Mouse (Mus musculus) CH12.LX (cell line): ENCODE data around the gene Dpf3. TPM values are rescaled to one million over a fixed set of nuclear protein-coding genes. Genes with fewer than 3 reads are reported as not detected.

Experiments used
- DNase-seq: peaks from one replicate; pipeline ENCODE4 v3.0.0-alpha.2; 2013; ENCODE audit errors: extremely low read depth
- H3K27ac ChIP-seq: 2 replicates; pipeline ENCODE4 v1.5.1; 2012; ENCODE audit warnings: low read depth, mild to moderate bottlenecking, control low read depth, moderate library complexity; ENCODE audit not compliant: insufficient read depth
- H3K27me3 ChIP-seq: replicated peaks from 2 replicates; pipeline ENCODE3; 2012; ENCODE audit warnings: inconsistent platforms
- H3K36me3 ChIP-seq, 2 experiments: replicated peaks in 1 of 2; 2 replicates each; pipeline versions ENCODE3 to v1.6.1; 2012; ENCODE audit warnings: inconsistent platforms in 1 of 2, low read length in 1 of 2, mild to moderate bottlenecking in 1 of 2, mixed read lengths in 1 of 2, moderate library complexity in 1 of 2; ENCODE audit not compliant: control insufficient read depth in 1 of 2, insufficient read depth in 1 of 2
- H3K4me1 ChIP-seq, 2 experiments: 2 replicates each; pipeline ENCODE4 v1.6.1; 2012; ENCODE audit warnings: inconsistent platforms in 1 of 2, moderate library complexity in 1 of 2; ENCODE audit not compliant: insufficient read depth in 2 of 2, control insufficient read depth in 1 of 2
- H3K4me2 ChIP-seq: 2 replicates; pipeline ENCODE4 v1.6.1; 2012; ENCODE audit warnings: low read depth, mild to moderate bottlenecking, control low read depth; ENCODE audit not compliant: poor library complexity, insufficient read depth, severe bottlenecking
- H3K4me3 ChIP-seq, 3 experiments: fragments of 150-350 bp in 1 of 3; sonication (generic) in 1 of 3; replicated peaks in 1 of 3; 2 replicates each; pipeline versions ENCODE3 to v1.5.1; 2011 to 2012; ENCODE audit warnings: low read depth in 2 of 3, low read length in 2 of 3, mild to moderate bottlenecking in 2 of 3, moderate library complexity in 2 of 3, control low read depth in 1 of 3, improper control_type of control experiment in 1 of 3, inconsistent platforms in 1 of 3, mixed read lengths in 1 of 3; ENCODE audit not compliant: poor library complexity in 1 of 3
- H3K79me2 ChIP-seq: replicated peaks from 2 replicates; pipeline ENCODE4 v1.6.1; 2012; ENCODE audit warnings: mild to moderate bottlenecking, moderate library complexity; ENCODE audit not compliant: control insufficient read depth, poor library complexity, insufficient read depth, severe bottlenecking; ENCODE audit errors: extremely low read depth
- H3K9ac ChIP-seq: 2 replicates; pipeline ENCODE4 v1.6.1; 2012; ENCODE audit warnings: low read depth, mild to moderate bottlenecking, control low read depth, moderate library complexity; ENCODE audit not compliant: insufficient read depth
- H3K9me3 ChIP-seq: replicated peaks from 2 replicates; pipeline ENCODE3; 2012; ENCODE audit warnings: low read length, inconsistent platforms, mixed read lengths
- BHLHE40 ChIP-seq: IDR thresholded peaks from 2 replicates; pipeline ENCODE4 v1.6.1; 2011; ENCODE audit warnings: mild to moderate bottlenecking, low read depth, low read length, improper control_type of control experiment
- CHD1 ChIP-seq: IDR thresholded peaks from 2 replicates; pipeline ENCODE4 v1.6.1; 2012; ENCODE audit warnings: low read depth, low read length, improper control_type of control experiment, inconsistent platforms
- CTCF ChIP-seq, 2 experiments: IDR thresholded peaks in 1 of 2; conservative IDR thresholded peaks in 1 of 2; 2 replicates each; pipeline ENCODE4 v1.5.1; 2011 to 2012; ENCODE audit warnings: low read depth in 2 of 2, low read length in 2 of 2, improper control_type of control experiment in 1 of 2, inconsistent platforms in 1 of 2, mild to moderate bottlenecking in 1 of 2, moderate library complexity in 1 of 2
- ELF1 ChIP-seq: IDR thresholded peaks from 2 replicates; pipeline ENCODE4 v1.6.1; 2014; ENCODE audit warnings: low read depth, mild to moderate bottlenecking, inconsistent platforms, low read length, improper control_type of control experiment
- GABPA ChIP-seq: IDR thresholded peaks from 2 replicates; pipeline ENCODE4 v1.6.1; 2012; ENCODE audit warnings: low read depth, low read length, improper control_type of control experiment, inconsistent platforms; ENCODE audit not compliant: insufficient replicate concordance
- HCFC1 ChIP-seq: IDR thresholded peaks from 2 replicates; pipeline ENCODE4 v1.6.1; 2012; ENCODE audit warnings: low read depth, mild to moderate bottlenecking, inconsistent platforms, low read length, improper control_type of control experiment
- JUN ChIP-seq: IDR thresholded peaks from 2 replicates; pipeline ENCODE4 v1.6.1; 2011; ENCODE audit warnings: low read depth, mild to moderate bottlenecking, low read length, improper control_type of control experiment, moderate library complexity; ENCODE audit not compliant: insufficient read depth
- JUND ChIP-seq: conservative IDR thresholded peaks from 2 replicates; pipeline ENCODE4 v1.6.1; 2011; ENCODE audit warnings: low read depth, low read length, improper control_type of control experiment
- KAT2A ChIP-seq: IDR thresholded peaks from 2 replicates; pipeline ENCODE4 v1.6.1; 2012; ENCODE audit warnings: low read length, improper control_type of control experiment, inconsistent platforms; ENCODE audit not compliant: insufficient replicate concordance
- MAZ ChIP-seq: IDR thresholded peaks from 2 replicates; pipeline ENCODE4 v1.6.1; 2012; ENCODE audit warnings: low read depth, mild to moderate bottlenecking, inconsistent platforms, low read length, improper control_type of control experiment, moderate library complexity
- MEF2A ChIP-seq: IDR thresholded peaks from 2 replicates; pipeline ENCODE4 v1.6.1; 2014; ENCODE audit warnings: low read depth, mild to moderate bottlenecking, inconsistent platforms, low read length, improper control_type of control experiment, borderline replicate concordance
- MXI1 ChIP-seq: IDR thresholded peaks from 2 replicates; pipeline ENCODE4 v1.6.1; 2011; ENCODE audit warnings: mild to moderate bottlenecking, low read depth, low read length, improper control_type of control experiment
- MYC ChIP-seq: IDR thresholded peaks from 2 replicates; pipeline ENCODE4 v1.6.1; 2011; ENCODE audit warnings: low read depth, mild to moderate bottlenecking, improper control_type of control experiment, low read length
- NELFE ChIP-seq: IDR thresholded peaks from 2 replicates; pipeline ENCODE4 v1.6.1; 2011; ENCODE audit warnings: low read depth, low read length, improper control_type of control experiment
- ZC3H11A ChIP-seq: IDR thresholded peaks from 2 replicates; pipeline ENCODE4 v1.6.1; 2012; ENCODE audit warnings: low read depth, mild to moderate bottlenecking, inconsistent platforms, low read length, improper control_type of control experiment
- ZMIZ1 ChIP-seq: IDR thresholded peaks from 2 replicates; pipeline ENCODE4 v1.6.1; 2012; ENCODE audit warnings: low read depth, mild to moderate bottlenecking, inconsistent platforms, low read length, improper control_type of control experiment
- ZNF384 ChIP-seq: IDR thresholded peaks from 2 replicates; pipeline ENCODE4 v1.6.1; 2012; ENCODE audit warnings: low read depth, low read length, improper control_type of control experiment, inconsistent platforms
- dilution Hi-C: fragments of 300-500 bp; cut with MboI; formaldehyde crosslinking; loops from 2 replicates; pipeline ENCODE4 v1.14.3; 2020; ENCODE audit warnings: low sequenced_read_pairs; ENCODE audit not compliant: extremely low pct_unique_long_range_greater_than_20kb, extremely low pct_ligation_motif_present
- in situ Hi-C: fragments of 300-500 bp; cut with MboI; formaldehyde crosslinking; loops from 3 replicates; pipeline ENCODE4 v1.14.3; 2019; ENCODE audit warnings: low sequenced_read_pairs, low pct_ligation_motif_present, low pct_unique_long_range_greater_than_20kb, mixed read lengths
- polyA plus RNA-seq: library from polyadenylated mRNA; unstranded; fragments of >175 nt; gene quantifications from 2 replicates; pipeline ENCODE4 v1.2.1, GENCODE M21; 2012; ENCODE audit warnings: low read depth; ENCODE audit not compliant: insufficient read length
- total RNA-seq, 2 experiments: library from RNA; depleted of rRNA; stranded (reverse); fragments of 300-350 nt in 1 of 2; fragments of >200 nt in 1 of 2; gene quantifications; 2 replicates each; pipeline ENCODE4 v1.2.3; 2012 to 2014

Gene Dpf3
- total and polyA plus RNA-seq, 3 experiments: 0.42 to 1.2 (median 1.2) TPM

GRCm38 (mm10) chr12:83514216-83514615 lies 26.7 kb upstream of the Dpf3 start:
- no peak overlapping the region for H3K27ac ChIP-seq
- H3K36me3 ChIP-seq: no peaks in the 10 kb centered on the region
- DNase-seq: no peak
- TF ChIP-seq CTCF (conservative IDR thresholded peaks at IDR 0.05 in 1 of 2, IDR thresholded peaks at IDR 0.05 in 1 of 2; ENCODE audit: low read depth in 2 of 2, low read length in 2 of 2): no peak
- TF ChIP-seq ZMIZ1: no peak
- no peak for TF ChIP-seq ELF1
- TF ChIP-seq CHD1: no peak
- no peak overlapping the region for H3K9ac ChIP-seq
- dilution Hi-C loops (no loop called here), in situ Hi-C loops (no loop called here)
- no peaks in the 10 kb centered on the region for H3K27me3 ChIP-seq
- no peaks in the 10 kb centered on the region for H3K79me2 ChIP-seq
- H3K4me2 ChIP-seq: no peak overlapping the region
- no peaks in the 10 kb centered on the region for H3K9me3 ChIP-seq
- no peak overlapping the region for H3K4me3 ChIP-seq
- peaks cover 0 to 8% of the 10 kb centered on the region in 2 experiments; a peak in 2 of 4 replicates for H3K4me1 ChIP-seq

GRCm38 (mm10) chr12:83513185-83513584 lies 25.7 kb upstream of the Dpf3 start:
- Histone ChIP-seq H3K9me3 (no peaks in the 10 kb centered on the region), H3K79me2 (no peaks in the 10 kb centered on the region), H3K36me3 (no peaks in the 10 kb centered on the region), H3K27ac (no peak overlapping the region)
- dilution Hi-C loops: no loop called here
- TF ChIP-seq ZC3H11A (no peak), HCFC1 (no peak), MEF2A (no peak), MYC (no peak), MAZ (no peak), ZNF384 (no peak), BHLHE40 (no peak)
- TF ChIP-seq, all 38 proteins: peak for 0
- Histone ChIP-seq H3K27me3 (no peaks in the 10 kb centered on the region), H3K4me3 (no peak overlapping the region), H3K4me2 (peak overlapping the region; percentile 82; the same call in 1 of the 2 replicates), H3K9ac (no peak overlapping the region), H3K4me1 (peaks cover 0 to 8% of the 10 kb centered on the region in 2 experiments; a peak in 2 of 4 replicates)
- in situ Hi-C loops: no loop called here
- DNase-seq: no peak

- H3K9ac ChIP-seq: 0 out of 2 replicates have a peak overlapping the region, but pooled peaks have one; percentile 21
- TF ChIP-seq JUND: no peak
- TF ChIP-seq ZMIZ1: no peak
- no peak for TF ChIP-seq KAT2A
- no peak for TF ChIP-seq HCFC1
- no peak for TF ChIP-seq JUN
- no peak for TF ChIP-seq MXI1
- no peak for TF ChIP-seq GABPA
- no peak for TF ChIP-seq NELFE
- dilution Hi-C loops: no loop called here
- no peaks in the 10 kb centered on the region for H3K79me2 ChIP-seq
- H3K4me1 ChIP-seq: peaks cover 0 to 8% of the 10 kb centered on the region in 2 experiments; a peak in 2 of 4 replicates
- no peak overlapping the region for H3K27ac ChIP-seq
- no peaks in the 10 kb centered on the region for H3K36me3 ChIP-seq
- in situ Hi-C loops: no loop called here
- peak overlapping the region in 1 of 3 experiments; percentile 55 for H3K4me3 ChIP-seq
- no peaks in the 10 kb centered on the region for H3K9me3 ChIP-seq
- H3K27me3 ChIP-seq: no peaks in the 10 kb centered on the region
- H3K4me2 ChIP-seq: peak overlapping the region; percentile 82
- no peak for DNase-seq
Measured at GRCm38 (mm10) chr12:83512783-83513182, 25.3 kb upstream of the Dpf3 start.
